Mouse (Mus musculus): ENCODE data around the gene Mrpl38. TPM values are rescaled to one million over a fixed set of nuclear protein-coding genes. Genes with fewer than 3 reads are reported as not detected.

Mrpl38 gene
- total RNA-seq (2014; rRNA removed) (56.7 and 67.8 TPM in 2 replicates), polyA plus RNA-seq (2015; fragmentation: Nextera tagmentation; extraction: Ambion mirVana) (60.7 and 63.6 TPM in 2 replicates)

- Histone ChIP-seq H3K4me1 (ENCODE audit: insufficient read depth) (no peaks in the 10 kb centered on the region), H3K27me3 (ENCODE audit: insufficient read depth, low read length) (no peaks in the 10 kb centered on the region), H3K36me3 (ENCODE audit: insufficient read depth) (peaks cover 36% of the 10 kb centered on the region), H3K27ac (ENCODE audit: low read depth, low read length) (peak within 1 kb of the TSS; percentile 66), H3K9me3 (ENCODE audit: low read length) (no peaks in the 10 kb centered on the region), H3K4me2 (ENCODE audit: low read depth) (peak within 1 kb of the TSS; percentile 69), H3K4me3 (ENCODE audit: low read depth, low read length) (peak within 1 kb of the TSS; percentile 68), H3K9ac (peak within 1 kb of the TSS; percentile 78)
- peak; percentile 81 for TF ChIP-seq CTCF (IDR thresholded peaks at IDR 0.05; ENCODE audit: low read depth)
- peak; percentile 92 for DNase-seq
- WGBS, result under 1% methylated on average over 58 of the region's 60 CpGs
- ATAC-seq, result peak; percentile 97
These were observed at the start of gene Mrpl38 for GRCm38 (mm10) chr11:116138468-116139138. TSS of gene Mrpl38 (minus strand) at chr11:116138868.

- Histone ChIP-seq H3K36me3 (ENCODE audit: insufficient read depth) (peaks cover 39% of the 10 kb centered on the region), H3K27ac (ENCODE audit: low read depth, low read length) (no peak overlapping the region), H3K4me2 (ENCODE audit: low read depth) (no peak overlapping the region), H3K9me3 (ENCODE audit: low read length) (no peaks in the 10 kb centered on the region), H3K27me3 (ENCODE audit: insufficient read depth, low read length) (no peaks in the 10 kb centered on the region), H3K4me1 (ENCODE audit: insufficient read depth) (no peaks in the 10 kb centered on the region), H3K4me3 (ENCODE audit: low read depth, low read length) (no peak overlapping the region), H3K9ac (no peak overlapping the region; the same call in 1 of the 2 replicates)
- TF ChIP-seq CTCF (IDR thresholded peaks at IDR 0.05; ENCODE audit: low read depth), result no peak
- ATAC-seq, result no peak
- DNase-seq, result no peak
- WGBS, result 38% methylated on average over 11 of the region's 11 CpGs
These were observed 48.7 kb upstream of the Mrpl38 start for GRCm38 (mm10) chr11:116187226-116187930.

GRCm38 (mm10) chr11:116186360-116186759 lies 47.7 kb upstream of the Mrpl38 start:
- WGBS, result 91% methylated on average over 11 of the region's 11 CpGs
- H3K36me3 ChIP-seq (ENCODE audit: insufficient read depth), result peaks cover 45% of the 10 kb centered on the region
- H3K27me3 ChIP-seq (ENCODE audit: insufficient read depth, low read length), result no peaks in the 10 kb centered on the region
- DNase-seq, result no peak
- no peaks in the 10 kb centered on the region for H3K4me1 ChIP-seq (ENCODE audit: insufficient read depth)
- peak overlapping the region; percentile 45; the same call in 1 of the 2 replicates for H3K27ac ChIP-seq (ENCODE audit: low read depth, low read length)
- H3K9me3 ChIP-seq (ENCODE audit: low read length), result no peaks in the 10 kb centered on the region
- H3K9ac ChIP-seq, result no peak overlapping the region
- no peak overlapping the region for H3K4me3 ChIP-seq (ENCODE audit: low read depth, low read length)
- H3K4me2 ChIP-seq (ENCODE audit: low read depth), result no peak overlapping the region
- ATAC-seq, result no peak
- no peak for TF ChIP-seq CTCF (IDR thresholded peaks at IDR 0.05; ENCODE audit: low read depth)

- ATAC-seq, result peak; percentile 51
These were observed 47.2 kb upstream of the Mrpl38 start for GRCm38 (mm10) chr11:116185836-116186235.

GRCm38 (mm10) chr11:116178411-116179121 lies 39.9 kb upstream of the Mrpl38 start:
- H3K9me3 ChIP-seq (ENCODE audit: low read length), result no peaks in the 10 kb centered on the region
- TF ChIP-seq CTCF (IDR thresholded peaks at IDR 0.05; ENCODE audit: low read depth), result no peak
- DNase-seq (no peak), ATAC-seq (no peak)
- H3K27me3 ChIP-seq (ENCODE audit: insufficient read depth, low read length), result no peaks in the 10 kb centered on the region
- H3K4me1 ChIP-seq (ENCODE audit: insufficient read depth), result no peaks in the 10 kb centered on the region
- no peak overlapping the region for H3K27ac ChIP-seq (ENCODE audit: low read depth, low read length)
- H3K36me3 ChIP-seq (ENCODE audit: insufficient read depth), result peaks cover 77% of the 10 kb centered on the region
- WGBS, result 87% methylated on average over 20 of the region's 20 CpGs
- H3K9ac ChIP-seq, result no peak overlapping the region
- H3K4me2 ChIP-seq (ENCODE audit: low read depth), result no peak overlapping the region
- no peak overlapping the region for H3K4me3 ChIP-seq (ENCODE audit: low read depth, low read length)

More at GRCm38 (mm10) chr11:116185836-116186235, 47.2 kb upstream of the Mrpl38 start:
- H3K4me1 ChIP-seq (ENCODE audit: insufficient read depth), result no peaks in the 10 kb centered on the region
- TF ChIP-seq CTCF (IDR thresholded peaks at IDR 0.05; ENCODE audit: low read depth), result no peak
- WGBS, result 65% methylated on average over 3 of the region's 3 CpGs
- peak overlapping the region; percentile 45 for H3K27ac ChIP-seq (ENCODE audit: low read depth, low read length)
- no peaks in the 10 kb centered on the region for H3K27me3 ChIP-seq (ENCODE audit: insufficient read depth, low read length)
- H3K4me2 ChIP-seq (ENCODE audit: low read depth), result no peak overlapping the region
- no peak overlapping the region for H3K4me3 ChIP-seq (ENCODE audit: low read depth, low read length)
- H3K36me3 ChIP-seq (ENCODE audit: insufficient read depth), result peaks cover 46% of the 10 kb centered on the region
- H3K9me3 ChIP-seq (ENCODE audit: low read length), result no peaks in the 10 kb centered on the region
- DNase-seq, result no peak
- H3K9ac ChIP-seq, result no peak overlapping the region

GRCm38 (mm10) chr11:116176010-116176409 lies 37.3 kb upstream of the Mrpl38 start:
- Histone ChIP-seq H3K27me3 (ENCODE audit: insufficient read depth, low read length) (no peaks in the 10 kb centered on the region), H3K9ac (no peak overlapping the region), H3K9me3 (ENCODE audit: low read length) (no peaks in the 10 kb centered on the region), H3K4me2 (ENCODE audit: low read depth) (no peak overlapping the region), H3K4me3 (ENCODE audit: low read depth, low read length) (no peak overlapping the region), H3K27ac (ENCODE audit: low read depth, low read length) (no peak overlapping the region), H3K36me3 (ENCODE audit: insufficient read depth) (peaks cover 82% of the 10 kb centered on the region), H3K4me1 (ENCODE audit: insufficient read depth) (no peaks in the 10 kb centered on the region)
- no peak for TF ChIP-seq CTCF (IDR thresholded peaks at IDR 0.05; ENCODE audit: low read depth)
- WGBS, result 89% methylated on average over 7 of the region's 7 CpGs
- ATAC-seq (no peak), DNase-seq (no peak)

All from forebrain, postnatal 0 days (tissue).